Mouse (Mus musculus): ENCODE results near the gene Cabin1. TPM values are rescaled to one million over a fixed set of nuclear protein-coding genes. Genes with fewer than 3 reads are reported as not detected.
"Not testable (repeated sequence)": the region's sequence is repeated elsewhere in the genome, so short reads cannot be mapped to it uniquely, and the experiment has no call there.

Gene Cabin1
- total RNA-seq, 2 experiments from 2014 or later, result 108 to 115 TPM

DNA sequence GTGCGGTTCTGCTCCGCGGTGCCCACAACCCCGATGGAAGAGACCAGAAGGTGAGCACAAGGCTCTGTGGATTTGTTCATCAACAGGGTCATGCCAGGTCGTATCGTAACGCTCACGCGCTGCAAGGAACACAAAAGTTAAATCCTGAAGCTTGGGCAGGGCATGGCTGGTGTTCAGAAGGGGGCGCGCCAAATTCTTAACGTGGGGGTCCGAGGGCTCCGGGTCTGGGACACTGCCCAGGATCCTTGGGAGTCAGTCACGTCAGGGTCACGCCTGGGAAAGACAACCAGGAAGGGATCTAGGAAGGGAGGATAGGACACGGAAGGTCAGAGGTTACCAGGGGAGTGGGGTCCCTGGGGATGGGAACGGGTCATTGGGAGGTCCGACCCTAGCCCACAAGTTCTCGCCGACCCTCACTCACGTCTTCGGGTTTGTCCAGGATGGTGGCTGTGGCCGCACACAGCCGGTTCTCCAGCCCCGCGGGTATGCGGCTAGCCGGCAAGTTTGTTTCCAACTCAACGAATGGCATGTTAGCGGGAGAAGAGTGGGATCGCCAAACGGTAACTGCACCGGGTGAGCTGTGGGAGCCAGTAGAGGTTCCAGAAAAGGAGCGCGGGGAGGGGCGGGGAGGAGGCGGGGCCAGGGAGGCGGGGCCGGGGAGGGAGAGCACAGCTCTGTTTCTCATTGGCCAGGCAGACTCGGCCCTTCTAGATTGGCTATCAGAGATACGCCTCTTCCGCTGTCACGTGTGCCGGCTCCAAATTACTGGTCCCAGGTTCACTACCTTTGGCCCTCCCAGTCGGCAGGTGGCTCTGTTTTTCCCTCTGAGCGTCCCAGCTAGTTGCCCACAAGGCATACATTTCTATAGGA lies 8.9 kb upstream of the Cabin1 start, which contains the start of gene Ddt:
Ddt (minus strand) TSS at position 620 of the 870 bp plus-strand sequence.
- ATAC-seq (replicated peaks; ENCODE audit: low FRiP score, poor library complexity, severe bottlenecking), result peak; percentile 94

DNA sequence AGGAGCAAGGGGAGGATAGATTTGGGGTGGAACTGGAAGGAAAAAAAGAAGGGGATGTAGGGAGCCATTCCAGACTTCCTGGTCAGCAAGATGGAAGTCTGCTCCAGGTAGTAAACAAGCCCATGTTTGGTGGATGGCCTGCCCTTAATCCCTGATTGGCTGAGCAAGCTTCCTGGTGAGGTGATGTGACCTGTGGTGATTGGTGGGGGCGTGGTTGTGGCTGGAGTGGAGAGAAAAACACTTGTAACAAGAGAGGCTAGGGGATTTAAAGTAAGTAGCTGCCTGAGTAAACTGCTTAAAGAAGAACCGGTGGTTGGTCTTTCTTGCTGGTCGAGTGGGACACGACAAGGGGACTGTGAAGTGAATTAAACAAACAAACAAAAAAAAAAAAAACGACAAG lies 3.6 kb upstream of the Cabin1 start:
- not testable (repeated sequence) for ATAC-seq (replicated peaks; ENCODE audit: low FRiP score, poor library complexity, severe bottlenecking)

DNA sequence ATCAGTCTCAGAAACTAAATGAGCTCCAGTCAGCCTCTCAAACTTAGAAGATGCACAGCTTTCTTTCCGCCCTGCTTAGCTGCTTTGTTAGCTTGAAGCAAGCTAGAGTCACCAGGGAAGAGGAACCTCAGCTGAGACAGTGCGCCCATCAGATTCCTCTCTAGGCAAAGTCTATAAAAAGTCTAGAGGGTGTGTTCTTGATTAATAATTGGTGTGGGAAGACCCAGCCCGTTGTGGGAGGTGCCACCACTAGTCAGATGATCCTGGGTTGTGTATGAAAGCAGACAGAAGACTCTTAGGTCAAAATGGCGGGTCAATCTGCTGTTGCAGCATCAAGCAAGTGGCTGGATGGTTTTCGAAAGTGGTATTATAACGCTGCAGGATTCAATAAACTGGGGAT lies 2.7 kb upstream of the Cabin1 start:
- ATAC-seq (replicated peaks; ENCODE audit: low FRiP score, poor library complexity, severe bottlenecking), result no peak

DNA sequence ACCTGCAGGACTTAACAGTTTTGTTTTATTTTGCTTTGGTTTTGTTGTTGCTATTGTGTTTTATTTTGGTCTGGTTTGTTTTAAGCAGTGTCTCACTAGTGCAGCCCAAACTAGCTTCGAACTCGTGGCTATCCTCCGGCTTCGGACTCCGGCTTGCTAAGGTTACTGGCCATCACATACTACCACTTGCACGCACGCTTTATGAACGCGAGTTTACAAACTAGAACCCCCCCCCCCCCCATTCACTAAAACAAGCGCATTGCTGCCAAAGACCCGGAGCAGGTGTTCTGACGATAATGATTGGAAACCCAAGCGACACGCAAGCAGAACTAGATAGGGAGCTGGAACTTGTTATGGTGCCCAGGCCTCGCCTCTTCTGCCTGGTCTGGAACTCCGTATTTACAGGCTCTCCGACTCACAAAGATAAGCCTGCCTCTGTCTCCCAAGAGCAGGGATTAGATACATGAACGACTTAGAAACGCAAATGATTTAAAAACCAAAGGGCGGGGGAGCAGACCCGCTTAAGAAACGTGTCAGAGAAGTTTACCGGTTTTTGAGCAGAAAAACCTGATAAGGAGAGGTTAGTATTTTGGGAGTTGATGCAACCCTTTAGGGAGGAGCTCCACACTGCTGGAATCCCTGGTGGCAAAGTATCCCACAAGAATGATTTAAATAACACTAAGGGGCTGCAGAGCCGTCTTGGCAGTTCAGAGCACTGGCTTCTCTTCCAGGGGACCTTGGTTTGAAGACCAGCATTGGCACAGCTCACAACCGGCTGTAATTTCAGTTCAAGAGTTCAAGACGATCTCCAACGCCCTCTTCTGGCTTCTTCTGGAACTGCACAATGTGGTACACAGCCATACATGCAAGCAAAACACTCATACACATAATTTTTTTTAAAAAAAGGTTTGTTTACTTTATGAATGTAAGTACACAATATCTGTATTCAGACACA lies 655 bp upstream of the Cabin1 start:
- ATAC-seq (replicated peaks; ENCODE audit: low FRiP score, poor library complexity, severe bottlenecking), result peak; percentile 57

DNA sequence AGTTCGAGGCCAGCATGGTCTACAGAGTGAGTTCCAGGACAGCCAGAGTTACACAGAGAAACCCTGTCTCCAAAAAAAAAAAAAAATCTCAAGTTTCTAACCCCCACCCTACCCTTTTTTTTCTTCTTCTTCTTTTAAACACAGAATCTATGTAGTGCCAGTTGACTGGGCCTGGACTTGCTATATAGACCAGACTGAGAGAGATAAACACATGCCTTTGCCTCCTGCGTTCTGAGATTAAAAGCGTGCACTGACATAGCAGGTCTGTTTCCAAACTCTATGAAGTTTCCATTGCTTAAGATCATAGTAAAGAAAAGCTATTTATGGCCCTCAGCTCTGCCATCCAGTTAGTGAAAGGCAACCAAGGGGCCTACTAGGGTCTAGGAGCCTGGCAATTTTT lies 1.7 kb downstream of the Cabin1 start:
- peak; percentile 60 for ATAC-seq (replicated peaks; ENCODE audit: low FRiP score, poor library complexity, severe bottlenecking)

DNA sequence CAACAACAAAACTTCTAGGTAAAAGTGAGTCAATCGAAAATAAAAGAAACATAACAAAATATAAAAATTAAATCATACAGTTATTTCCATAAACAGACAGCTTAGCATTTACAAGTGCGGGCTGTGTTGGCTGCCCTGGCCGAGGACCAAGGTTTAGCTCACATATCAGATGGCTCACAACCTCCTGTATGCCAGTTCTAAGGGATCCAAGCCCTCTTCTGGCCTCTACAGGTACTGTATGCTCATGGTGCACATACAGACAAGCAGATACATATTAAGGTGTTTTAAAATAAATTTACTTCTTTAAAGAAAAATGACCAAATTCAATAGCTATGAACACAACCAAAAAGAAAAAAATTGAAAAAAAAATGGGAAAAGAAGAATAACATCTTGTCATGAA lies 3.8 kb downstream of the Cabin1 start:
- ATAC-seq (replicated peaks; ENCODE audit: low FRiP score, poor library complexity, severe bottlenecking), result no peak

DNA sequence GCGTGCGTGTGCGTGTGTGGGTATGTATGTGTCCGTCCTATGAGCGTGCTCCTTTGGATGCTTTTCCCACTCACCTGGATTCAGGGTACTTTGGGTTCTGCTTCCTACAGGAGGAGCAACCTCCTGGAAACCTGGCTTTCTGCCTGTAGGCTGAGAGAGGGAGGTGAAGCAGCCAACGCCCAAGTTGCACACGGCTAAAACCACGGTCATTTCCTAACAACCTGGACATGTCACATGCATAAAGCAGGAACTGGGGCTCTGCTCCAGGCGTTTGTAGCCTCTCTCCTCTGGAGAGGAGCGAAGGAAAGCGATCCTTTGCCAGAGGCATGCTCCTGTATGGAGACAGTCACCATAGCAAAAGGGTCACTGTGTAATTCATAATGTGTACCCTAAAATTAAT lies 7.4 kb downstream of the Cabin1 start:
- no peak for ATAC-seq (replicated peaks; ENCODE audit: low FRiP score, poor library complexity, severe bottlenecking)

DNA sequence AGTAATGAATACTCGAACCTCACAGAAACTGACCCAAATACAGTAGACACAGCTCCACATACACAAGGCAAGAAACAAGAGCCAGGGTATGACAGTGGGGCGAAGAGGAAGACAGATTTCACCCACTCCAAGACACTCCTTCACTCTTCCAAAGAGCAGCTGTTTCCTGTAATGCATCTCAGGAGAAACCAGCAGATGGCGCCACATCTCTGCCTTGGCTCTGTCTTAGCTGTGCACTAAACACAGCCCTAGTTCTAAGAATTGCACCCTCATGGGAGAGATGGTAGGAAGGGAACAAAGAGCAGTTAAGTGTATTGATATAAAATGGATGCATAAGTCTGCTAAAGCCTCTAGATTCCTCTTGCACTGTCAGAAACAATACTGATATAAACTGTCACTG lies 20.1 kb downstream of the Cabin1 start:
- peak; percentile 78 for ATAC-seq (replicated peaks; ENCODE audit: low FRiP score, poor library complexity, severe bottlenecking)

DNA sequence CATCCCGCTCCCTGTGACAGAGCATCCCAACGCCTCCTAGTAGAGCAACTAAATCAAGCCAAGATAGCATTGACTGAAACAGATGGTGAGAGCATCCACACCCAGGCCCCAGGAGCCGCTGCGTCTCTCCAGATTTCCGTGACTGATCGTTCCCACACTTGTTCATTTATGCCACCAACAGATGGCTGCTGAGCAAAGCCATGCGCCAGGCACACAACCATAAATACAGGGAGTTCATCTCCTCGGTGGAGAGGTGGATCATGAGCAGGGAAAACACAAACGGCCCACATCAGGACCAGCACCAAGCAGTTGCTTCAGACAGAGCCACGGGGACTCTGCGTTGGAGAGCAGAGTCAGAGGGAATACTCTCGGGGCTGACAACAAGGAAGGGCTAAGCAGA lies 20.8 kb downstream of the Cabin1 start:
- no peak for ATAC-seq (replicated peaks; ENCODE audit: low FRiP score, poor library complexity, severe bottlenecking)

DNA sequence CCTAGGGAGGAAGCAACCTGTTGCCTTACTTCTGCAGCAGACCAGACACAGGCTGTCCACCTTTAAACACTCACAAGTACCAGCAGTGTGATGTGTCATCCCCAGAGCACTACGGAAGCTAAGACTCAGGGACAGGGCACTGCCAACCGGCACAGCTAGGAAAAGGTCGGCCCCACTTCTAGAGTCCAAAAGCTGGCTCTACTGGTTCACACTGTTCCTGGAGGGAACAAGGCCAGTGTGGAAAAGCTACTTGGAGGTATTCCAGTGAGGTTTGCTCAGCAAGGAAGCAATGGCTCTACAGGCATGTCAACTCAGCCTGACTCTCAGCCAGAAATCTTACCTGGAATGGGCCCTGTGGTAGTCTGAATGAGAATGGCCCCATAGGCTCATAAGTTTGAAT lies 23.3 kb downstream of the Cabin1 start:
- ATAC-seq (replicated peaks; ENCODE audit: low FRiP score, poor library complexity, severe bottlenecking), result no peak

DNA sequence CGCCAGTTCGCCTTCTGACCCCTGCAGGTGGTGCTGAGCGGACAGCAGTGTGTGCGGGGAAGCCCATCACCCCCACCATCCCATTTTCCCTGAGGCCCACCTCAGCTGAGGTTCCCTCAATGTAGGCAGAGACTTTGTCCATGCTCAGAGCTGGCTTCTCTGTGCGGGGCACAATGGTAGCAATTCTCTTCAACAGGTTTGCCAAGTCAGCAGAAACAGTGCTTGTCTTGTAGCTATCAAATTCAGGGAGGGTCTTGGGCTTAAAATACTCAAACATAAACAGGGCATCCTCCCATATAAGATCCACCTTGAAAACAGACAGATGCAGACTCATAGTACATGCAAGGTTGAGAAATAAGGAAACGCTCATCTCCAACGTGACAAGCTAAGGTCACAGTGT lies 38.7 kb downstream of the Cabin1 start:
- no peak for ATAC-seq (replicated peaks; ENCODE audit: low FRiP score, poor library complexity, severe bottlenecking)

DNA sequence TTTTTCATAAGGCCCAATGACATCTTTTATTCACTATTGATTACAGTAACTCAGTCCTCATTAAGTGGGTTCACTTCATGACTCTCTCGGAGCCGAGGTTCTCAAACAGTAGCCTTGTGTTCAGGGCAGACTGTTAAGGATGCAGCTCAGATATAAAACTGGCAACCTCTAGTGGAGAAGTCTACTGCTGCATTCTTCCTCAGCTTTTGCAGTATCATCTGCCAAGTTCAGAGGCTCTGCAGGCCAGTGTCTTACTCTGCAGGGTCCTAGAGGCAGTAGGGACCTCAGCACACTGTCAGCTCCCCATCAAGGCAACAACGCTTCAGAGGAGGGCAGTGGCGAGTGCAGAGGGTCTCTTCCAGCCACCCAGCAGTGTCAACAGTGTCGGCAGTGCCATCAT lies 43.9 kb downstream of the Cabin1 start:
- no peak for ATAC-seq (replicated peaks; ENCODE audit: low FRiP score, poor library complexity, severe bottlenecking)

DNA sequence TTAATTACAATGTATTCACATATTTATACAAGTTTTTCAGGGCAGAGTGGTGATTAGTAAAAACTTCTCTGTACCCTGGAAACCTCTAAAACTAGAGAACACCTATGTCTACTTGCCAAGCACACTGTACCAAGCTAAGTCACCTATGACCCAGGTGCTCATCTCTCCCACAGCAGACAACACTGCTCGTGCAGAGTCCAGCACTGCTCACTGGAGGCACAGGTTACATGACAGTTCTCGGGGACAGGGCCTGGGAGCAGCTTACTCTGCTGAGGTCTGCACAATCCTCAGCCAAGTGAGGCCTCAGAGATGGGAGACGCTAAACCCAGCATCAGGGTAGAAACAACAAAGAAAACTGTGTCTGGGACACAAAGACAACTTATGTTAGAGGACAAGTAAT lies 49.3 kb downstream of the Cabin1 start:
- no peak for ATAC-seq (replicated peaks; ENCODE audit: low FRiP score, poor library complexity, severe bottlenecking)

DNA sequence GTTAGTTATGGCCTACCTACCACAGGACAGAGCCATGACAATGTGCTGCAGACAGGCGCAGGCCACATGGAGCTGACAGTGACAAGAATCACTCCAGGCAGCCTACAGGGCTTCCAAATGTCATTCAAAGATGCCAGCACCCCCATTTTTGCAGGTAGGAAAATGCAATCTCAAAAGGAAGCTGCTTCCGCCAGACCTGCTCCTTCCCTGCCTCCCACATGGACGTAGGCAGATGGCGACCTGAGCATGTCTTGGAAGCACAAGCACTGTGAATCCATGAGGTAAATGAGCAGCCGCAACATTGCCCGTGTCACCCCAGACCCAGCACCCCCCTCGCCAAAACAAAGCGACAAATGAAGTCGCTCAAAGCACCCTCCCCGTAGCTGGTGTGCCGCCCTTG lies 51.1 kb downstream of the Cabin1 start:
- ATAC-seq (replicated peaks; ENCODE audit: low FRiP score, poor library complexity, severe bottlenecking), result no peak

DNA sequence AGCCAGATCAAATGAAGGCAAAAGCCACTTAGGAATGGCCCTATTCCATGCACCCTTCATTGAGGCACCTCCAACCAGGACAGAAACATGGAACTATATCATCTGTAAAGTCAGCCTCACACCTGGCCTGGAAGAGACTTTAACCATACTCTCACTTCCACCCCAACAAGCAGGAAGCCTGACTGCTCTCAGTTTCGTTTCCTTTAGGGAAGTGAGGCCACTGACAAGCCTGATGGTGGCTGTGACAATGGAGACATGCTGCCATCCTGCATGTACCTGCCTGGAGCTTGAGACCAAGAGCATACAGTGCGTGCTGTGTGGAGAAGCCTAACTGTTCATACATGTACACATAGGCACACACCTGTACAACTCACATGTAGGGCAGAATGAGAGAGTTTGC lies 53.9 kb downstream of the Cabin1 start:
- ATAC-seq (replicated peaks; ENCODE audit: low FRiP score, poor library complexity, severe bottlenecking), result no peak

DNA sequence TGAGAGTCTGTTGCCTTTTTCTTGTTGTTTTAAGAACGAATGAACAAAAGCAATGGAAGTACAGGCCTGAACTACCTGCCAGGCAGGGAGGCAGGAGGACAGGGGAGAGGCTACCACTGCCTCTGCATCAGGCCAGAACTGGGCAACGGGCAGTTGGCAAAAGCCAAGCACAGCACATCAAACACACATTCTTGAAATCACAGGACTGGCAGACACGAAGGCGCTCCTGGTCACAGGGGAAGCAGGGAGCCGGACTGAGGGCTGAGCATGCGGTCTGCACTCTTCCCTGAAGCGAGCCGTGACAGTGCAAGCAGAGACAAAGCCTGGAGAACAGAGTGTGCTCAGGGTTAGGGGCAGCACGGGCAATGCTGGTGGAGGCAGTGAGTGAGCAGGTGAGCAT lies 54.9 kb downstream of the Cabin1 start:
- ATAC-seq (replicated peaks; ENCODE audit: low FRiP score, poor library complexity, severe bottlenecking), result no peak

DNA sequence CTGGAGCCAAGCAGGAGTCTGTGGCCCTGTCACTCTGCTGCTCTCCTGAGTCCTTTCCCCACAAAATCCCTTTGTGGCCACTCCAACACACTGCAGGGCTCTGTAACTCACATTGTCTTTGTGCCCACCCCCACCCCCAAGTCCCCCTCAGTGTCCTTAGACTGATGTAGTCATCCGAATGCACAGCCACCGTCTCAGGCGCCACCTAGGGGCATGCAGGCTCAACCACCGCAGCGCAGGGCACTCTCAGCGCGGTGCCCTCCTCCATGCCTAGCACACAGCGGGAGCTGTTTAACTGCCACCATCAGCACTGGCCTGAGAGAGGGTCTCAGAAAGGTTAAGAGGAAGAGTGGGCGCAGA lies 55.5 kb downstream of the Cabin1 start:
- no peak for ATAC-seq (replicated peaks; ENCODE audit: low FRiP score, poor library complexity, severe bottlenecking)

DNA sequence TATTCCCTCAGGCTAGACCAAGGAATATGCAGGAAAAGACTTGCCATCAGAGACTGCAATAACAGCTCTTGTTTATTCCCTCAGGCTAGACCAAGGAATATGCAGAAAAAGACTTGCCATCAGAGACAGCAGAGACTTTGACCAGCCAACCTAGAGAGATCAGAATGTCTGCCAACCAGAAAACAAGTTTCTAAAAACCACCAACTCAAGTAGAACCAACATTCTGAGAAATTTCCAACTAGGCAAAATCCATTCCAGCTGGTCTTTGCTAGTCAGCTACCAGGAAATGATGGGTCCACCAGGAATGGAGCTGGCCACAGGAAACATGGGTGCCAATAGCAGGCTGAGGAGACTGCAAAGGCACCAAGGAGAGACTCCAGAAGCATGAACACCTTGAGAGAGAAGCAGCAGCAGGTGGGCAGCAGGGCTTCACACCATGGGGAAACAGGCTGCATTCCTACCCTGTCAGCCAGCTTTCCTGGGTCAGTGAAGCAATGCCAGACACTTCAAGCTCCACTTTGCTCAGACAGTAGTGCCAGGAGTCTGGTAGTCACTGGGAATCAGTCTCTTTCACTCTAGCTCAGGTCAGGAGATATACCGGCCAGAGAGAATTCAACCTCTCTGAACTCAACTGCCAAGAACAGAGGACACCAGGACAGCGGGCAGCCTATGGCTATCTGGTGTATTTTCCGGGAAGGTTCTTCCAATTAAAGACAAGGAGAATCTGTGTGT lies 56.1 kb downstream of the Cabin1 start:
- no peak for ATAC-seq (replicated peaks; ENCODE audit: low FRiP score, poor library complexity, severe bottlenecking)

DNA sequence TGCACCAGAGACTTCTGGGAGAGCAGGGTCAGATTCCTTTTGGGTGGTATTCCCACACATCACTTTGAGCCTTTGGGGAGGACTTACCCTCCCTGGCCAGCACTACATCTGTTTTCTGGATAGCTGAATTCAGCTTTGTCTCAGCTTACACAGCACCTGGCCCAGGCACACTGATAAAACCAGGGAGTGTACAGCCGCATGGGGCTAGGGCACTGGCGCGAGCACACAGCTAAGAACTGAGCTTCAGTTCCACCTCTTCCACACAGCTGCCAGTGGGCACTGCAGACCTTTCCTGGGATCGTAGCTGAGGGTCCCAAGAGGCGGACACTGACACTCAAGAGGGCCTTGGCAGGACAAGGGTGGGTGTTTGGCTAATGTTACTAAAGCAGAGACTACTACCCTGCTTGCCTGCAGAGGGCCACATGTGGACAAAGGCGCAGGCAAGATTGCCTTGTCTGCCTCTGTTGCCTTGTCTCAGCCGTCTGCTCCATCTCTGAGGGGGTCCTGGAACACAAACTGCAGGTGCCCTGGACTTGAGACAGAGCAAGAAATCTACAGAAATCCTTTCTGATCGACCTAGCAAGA lies 57.4 kb downstream of the Cabin1 start:
- peak; percentile 60 for ATAC-seq (replicated peaks; ENCODE audit: low FRiP score, poor library complexity, severe bottlenecking)

All from erythroid progenitor cell, adult 5-6 weeks (primary cell).